Mouse (Mus musculus) neutrophil, adult 5-6 weeks (primary cell): Measurements from ENCODE around the gene Mospd2. TPM values are rescaled to one million over a fixed set of nuclear protein-coding genes. Genes with fewer than 3 reads are reported as not detected.

Experiments
- ATAC-seq: fragments of 151-379, 151-347 bp; 2 replicates; pipeline ENCODE4 v1.8.0; 2017; ENCODE audit warnings: mild to moderate bottlenecking, moderate TSS enrichment; ENCODE audit not compliant: insufficient number of reproducible peaks, poor library complexity, low FRiP score, severe bottlenecking; ENCODE audit errors: extremely low read depth
- total RNA-seq: library from RNA; stranded (forward); fragments of 200-1000 nt; gene quantifications from 2 replicates; pipeline ENCODE4 v1.2.3, GENCODE M21; 2017

Gene Mospd2
- total RNA-seq: 16.2 and 18.6 TPM in 2 replicates

DNA sequence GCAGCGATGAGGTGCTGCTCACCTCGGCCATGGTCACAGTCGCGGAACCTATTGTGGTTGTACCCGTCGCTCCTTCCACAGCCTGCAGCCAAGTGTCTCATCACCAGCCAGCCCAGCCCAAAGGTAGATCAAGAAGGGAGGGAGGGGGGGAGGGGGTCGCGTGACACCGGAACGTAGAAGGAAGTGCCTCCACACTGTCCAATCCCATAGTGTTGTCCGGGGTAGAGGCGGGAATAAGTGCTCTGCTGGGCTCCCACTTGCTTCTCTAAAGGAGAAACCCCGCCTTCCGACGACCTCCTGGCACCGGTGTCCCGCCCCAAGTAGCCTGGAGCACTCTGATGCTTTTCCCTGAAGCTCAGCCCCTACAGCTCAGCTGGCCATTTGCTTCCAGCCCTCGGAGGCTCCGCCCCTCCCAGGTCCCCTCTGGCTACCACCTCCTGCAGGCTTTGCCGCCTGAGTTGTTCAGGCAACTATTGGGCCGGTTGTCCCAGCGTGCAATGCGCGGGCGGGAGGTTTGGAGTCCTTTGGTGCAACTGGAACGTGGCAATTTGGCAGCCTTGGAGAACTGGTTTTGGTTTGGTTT is at the start of gene Mospd2, which contains the start of gene Fancb:
Mospd2 (minus strand) TSS at position 183 of the 583 bp plus-strand sequence.
Fancb (plus strand) TSS at position 400 of the 583 bp plus-strand sequence.
- ATAC-seq: peak; percentile 93

DNA sequence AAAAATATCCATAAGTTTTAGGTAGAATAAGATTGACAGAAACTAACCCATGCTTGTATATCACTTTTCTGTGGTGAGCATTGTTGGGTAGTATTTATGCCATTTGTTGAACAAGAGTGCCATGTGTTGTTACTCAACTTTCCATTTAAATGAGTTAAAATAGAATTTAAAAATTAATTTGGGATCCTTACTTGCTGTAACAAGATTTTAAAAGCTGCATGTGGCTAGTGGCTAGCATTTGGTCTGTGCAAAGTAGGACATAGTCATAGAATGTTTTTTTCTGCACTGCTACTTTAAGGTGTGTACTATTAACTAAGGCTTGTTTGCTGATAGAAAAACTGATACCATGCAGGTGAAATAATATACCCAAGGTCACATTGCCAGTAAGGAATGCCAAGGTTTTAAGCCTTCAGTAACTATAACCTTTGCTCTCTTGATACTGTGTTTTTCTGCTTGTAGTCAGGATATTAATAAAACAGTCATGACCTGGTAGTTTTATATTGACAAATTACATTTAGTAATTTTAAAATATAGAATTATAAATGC is 24.7 kb upstream of the Mospd2 start, which contains the start of gene Gm17604:
Gm17604 (minus strand) TSS at position 51 of the 546 bp plus-strand sequence.
- ATAC-seq: no peak

DNA sequence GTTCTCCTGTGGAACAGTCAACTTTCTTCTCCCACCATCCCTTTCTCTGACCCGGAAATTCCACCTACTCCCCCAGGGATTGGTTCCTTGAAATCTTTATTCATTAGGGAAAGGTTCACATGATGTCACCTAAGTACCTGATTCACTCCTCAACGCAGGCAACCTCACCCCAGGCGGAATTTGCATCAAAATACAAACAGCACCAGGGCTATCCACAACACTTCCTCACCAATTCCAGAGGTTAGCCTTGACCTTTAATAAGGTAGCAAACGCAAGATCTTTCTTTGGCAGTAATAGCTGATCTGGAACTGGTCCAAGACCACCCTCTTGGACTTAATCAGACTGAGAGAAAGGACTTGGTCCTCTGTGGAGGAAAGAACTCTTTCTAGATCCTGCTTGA is 23.0 kb upstream of the Mospd2 start:
- no peak for ATAC-seq

DNA sequence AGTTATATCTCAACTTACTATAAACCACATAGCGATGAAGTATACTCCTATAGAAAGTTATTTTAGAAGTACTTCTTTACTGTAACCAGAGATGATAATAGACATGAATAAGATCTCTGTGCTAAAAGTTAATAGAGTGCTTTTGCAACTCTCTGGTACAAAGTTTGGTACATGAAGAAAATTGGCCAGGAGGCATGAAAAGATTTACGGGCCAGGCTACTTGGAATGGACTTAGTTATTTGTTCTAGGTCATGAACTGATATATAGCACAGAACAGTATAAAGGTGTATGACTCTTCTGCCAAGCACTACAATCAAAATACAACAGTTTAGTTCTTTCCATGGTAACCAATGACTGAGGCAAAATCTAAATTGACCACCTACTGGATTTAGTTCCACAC is 1.3 kb downstream of the Mospd2 start:
- no peak for ATAC-seq

- no peak for ATAC-seq
These were observed 9.0 kb downstream of the Mospd2 start for GRCm38 (mm10) chrX:164971206-164971605.

GRCm38 (mm10) chrX:164965750-164966448 is 14.3 kb downstream of the Mospd2 start:
- no peak for ATAC-seq

- no peak for ATAC-seq
These were observed 27.4 kb downstream of the Mospd2 start for GRCm38 (mm10) chrX:164952601-164953375.

GRCm38 (mm10) chrX:164951858-164952576 is 28.2 kb downstream of the Mospd2 start:
- ATAC-seq: no peak

GRCm38 (mm10) chrX:164941540-164941939 is 38.6 kb downstream of the Mospd2 start:
- peak; percentile 79; the same call in 1 of the 2 replicates for ATAC-seq

GRCm38 (mm10) chrX:164912993-164913392 is 67.2 kb downstream of the Mospd2 start:
- ATAC-seq: no peak

DNA sequence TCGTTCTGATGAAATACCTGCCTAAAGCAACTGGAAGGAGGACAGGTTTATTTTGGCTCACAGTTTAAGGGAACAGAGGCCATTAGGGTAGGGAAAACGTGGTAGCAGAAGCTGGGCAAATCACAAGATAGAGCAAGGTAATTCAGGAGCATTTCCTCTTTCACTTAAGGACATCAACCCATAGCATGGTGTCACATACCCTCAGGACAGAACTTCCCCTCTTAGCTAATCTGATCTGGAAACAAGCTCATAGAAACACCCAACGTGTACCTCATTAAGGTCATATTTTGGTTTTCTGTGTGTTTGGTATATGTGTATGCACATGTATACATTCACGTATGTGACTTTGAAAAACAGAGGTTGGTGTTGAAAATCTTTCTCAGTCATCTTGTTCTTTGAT is 68.0 kb downstream of the Mospd2 start:
- no peak for ATAC-seq

- ATAC-seq: no peak
These were observed 78.3 kb downstream of the Mospd2 start for GRCm38 (mm10) chrX:164901847-164902246.

GRCm38 (mm10) chrX:164899805-164900204 is 80.4 kb downstream of the Mospd2 start:
- no peak for ATAC-seq

DNA sequence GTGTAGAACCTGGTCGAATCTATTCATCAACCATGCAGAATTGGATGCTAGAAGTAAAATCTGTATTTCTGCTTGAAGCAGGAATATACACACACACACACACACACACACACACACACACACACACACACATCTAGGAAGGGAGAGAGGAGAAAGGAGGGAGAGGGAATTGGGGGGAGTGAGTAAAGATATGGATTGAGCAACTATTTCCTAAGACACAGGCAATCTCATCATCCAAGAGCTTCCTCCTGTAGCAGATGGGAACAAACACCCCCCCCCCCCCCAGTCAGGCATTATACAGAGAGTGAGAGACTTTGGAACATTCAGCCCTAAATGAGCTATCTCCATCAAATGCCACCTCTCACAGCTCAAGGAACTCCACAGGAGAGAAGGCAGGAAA is 93.9 kb downstream of the Mospd2 start:
- ATAC-seq: no peak

Other genes starting within 250 kb of the Mospd2 start
- 2.7 and 4.5 TPM in 2 replicates for gene Fancb, start 217 bp upstream of the Mospd2 start, total RNA-seq
- not detected in 2 replicates for gene Gm17604, start 24.5 kb upstream of the Mospd2 start, total RNA-seq